Mouse (Mus musculus): Measurements from ENCODE around the gene Tmem127.

DNA sequence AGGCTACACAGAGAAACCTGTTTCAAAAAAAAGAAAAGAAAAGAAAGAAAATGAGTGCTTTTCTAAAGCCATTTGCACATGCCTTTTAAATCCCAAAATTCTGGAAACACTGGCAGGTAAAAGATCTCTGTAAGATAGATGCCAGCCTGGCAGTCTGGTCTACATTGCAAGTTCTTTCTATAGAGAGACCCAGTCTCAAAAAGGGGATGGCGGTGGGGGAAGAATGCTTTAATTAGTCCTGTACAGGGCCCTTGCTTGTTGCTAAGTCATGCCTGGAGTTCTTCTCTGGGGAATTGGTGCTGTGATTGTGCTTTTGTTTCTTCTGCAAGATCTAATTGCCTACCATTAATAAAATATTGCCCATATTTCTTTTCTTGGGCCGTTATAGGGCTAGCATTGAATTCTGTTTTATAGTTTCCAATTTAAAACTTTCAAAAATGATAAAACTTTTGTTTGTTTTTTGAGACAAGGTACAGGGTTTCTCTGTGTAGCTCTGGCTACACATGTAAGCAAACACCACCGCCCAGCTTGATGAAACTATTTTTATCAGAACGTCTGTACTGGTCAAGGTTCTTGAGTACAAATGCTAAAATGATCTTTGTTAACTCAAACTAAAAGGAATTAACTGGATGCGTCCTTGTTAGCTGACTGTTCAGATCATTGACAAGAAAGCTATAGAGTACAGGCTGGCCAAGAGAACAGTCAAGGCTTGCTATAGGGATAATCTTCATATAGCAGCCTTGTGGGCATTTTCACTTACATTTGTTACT is 28.0 kb downstream of the Tmem127 start:
- TF ChIP-seq POLR2A (IDR thresholded peaks at IDR 0.05; ENCODE audit: extremely low read depth, insufficient read depth, low read length) (no peak), CTCF (IDR thresholded peaks at IDR 0.05; ENCODE audit: extremely low read depth, insufficient read depth, low read length) (no peak)

Data from cortical plate, adult 2 months (tissue).